8 mouse cellular contexts compared by ENCODE assay signal in genomic region chr17:23969231-23969630, GRCm38 (mm10). TPM values are rescaled to one million over a fixed set of nuclear protein-coding genes. Genes with fewer than 3 reads are reported as not detected.
DNase-seq lines count a peak whose midpoint lies in the region; TF ChIP-seq lines count a peak whose summit lies in the region.
"Had no signal": no experiment of that assay in that cellular context is flagged by ENCODE, and none has a peak within 500 bp of the region (broad histone marks: within the 10 kb centered on the region; RNA-seq: fewer than 3 reads in every experiment).

No protein-coding gene starts in this region.

- WGBS in small intestine, adult 2 months = 7% methylated on average over 1 of the region's 1 CpGs

- H3K4me3 ChIP-seq in small intestine, adult 2 months (ENCODE audit: low read depth, low read length) = no peak overlapping the region
- H3K4me3 ChIP-seq: liver, embryonic 15.5 days had no signal

- peak overlapping the region; percentile 99 for H3K27ac ChIP-seq in small intestine, adult 2 months (ENCODE audit: insufficient read depth, low read depth, low read length)
- H3K27ac ChIP-seq: liver, embryonic 15.5 days had no signal

- peak; percentile 75 for DNase-seq in CD4-positive helper T cell, adult 2 months (ENCODE audit: low read depth, low spot score)
- peak; percentile 81 for DNase-seq in ES-CJ7 (ENCODE audit: low read depth, low spot score)
- DNase-seq in c-Kit-positive CD71-positive TER-119-positive erythroid progenitor cells, embryonic 14.5 days (ENCODE audit: low spot score) = peak; percentile 49
- DNase-seq in gastrocnemius, postnatal 10 days = peak; percentile 74
- peak; percentile 69 to 76 for DNase-seq in layer of hippocampus, postnatal 10 days (ENCODE audit: low spot score in 2 of 2)
- peak; percentile 95 for DNase-seq in lung, postnatal 36 days

- TF ChIP-seq POLR2A in small intestine, adult 2 months (IDR thresholded peaks at IDR 0.05; ENCODE audit: low read depth, low read length) = no peak

- H3K36me3 ChIP-seq in small intestine, adult 2 months (ENCODE audit: control insufficient read depth, insufficient read depth, low read length) = peaks cover 17% of the 10 kb centered on the region
- H3K36me3 ChIP-seq: liver, embryonic 15.5 days had no signal

- H3K4me1 ChIP-seq in small intestine, adult 2 months (ENCODE audit: control insufficient read depth, insufficient read depth, insufficient read length, low read length) = peaks cover 34% of the 10 kb centered on the region; the same call in 1 of the 2 replicates
- H3K4me1 ChIP-seq: liver, embryonic 15.5 days had no signal

- TF ChIP-seq CTCF in small intestine, adult 2 months (IDR thresholded peaks at IDR 0.05; ENCODE audit: extremely low read depth, insufficient read length, insufficient replicate concordance, low read depth, low read length) = peak; percentile 79; the same call in 1 of the 2 replicates

- H3K27me3 ChIP-seq in small intestine, adult 2 months (ENCODE audit: control insufficient read depth, insufficient read depth, low read length) = no peaks in the 10 kb centered on the region
- H3K27me3 ChIP-seq: liver, embryonic 15.5 days had no signal

RNA-seq across cellular contexts. Expression of gene Prss30, which starts 11.1 kb away (rescaled TPM):
- not detected for total RNA-seq in gastrocnemius, postnatal 10 days (2021)
- total RNA-seq in layer of hippocampus, postnatal 10 days (2021) = under 1 TPM in 1 of 2 experiments, not detected in 1; 0.45 TPM
- polyA plus RNA-seq in small intestine, adult 2 months (2012; rRNA removed) = 22.9 and 150 TPM in 2 replicates

RNA-seq across cellular contexts. Expression of gene Sbpl, which starts 14.2 kb away (rescaled TPM):
- not detected for total RNA-seq in gastrocnemius, postnatal 10 days (2021)
- not detected for total RNA-seq in layer of hippocampus, postnatal 10 days (2021)
- not detected in 2 replicates for polyA plus RNA-seq in small intestine, adult 2 months (2012; rRNA removed)
- polyA plus RNA-seq: liver, embryonic 15.5 days had no signal

RNA-seq across cellular contexts. Expression of gene Sbp, which starts 27.8 kb away (rescaled TPM):
- total RNA-seq in gastrocnemius, postnatal 10 days (2021) = not detected
- not detected for total RNA-seq in layer of hippocampus, postnatal 10 days (2021)
- not detected in 2 replicates for polyA plus RNA-seq in small intestine, adult 2 months (2012; rRNA removed)
- polyA plus RNA-seq: liver, embryonic 15.5 days had no signal

RNA-seq across cellular contexts. Expression of gene Prss22, which starts 28.7 kb away (rescaled TPM):
- not detected for total RNA-seq in gastrocnemius, postnatal 10 days (2021)
- not detected for total RNA-seq in layer of hippocampus, postnatal 10 days (2021)
- polyA plus RNA-seq in small intestine, adult 2 months (2012; rRNA removed) = 0.06 and 0.25 TPM in 2 replicates
- polyA plus RNA-seq: liver, embryonic 15.5 days had no signal

RNA-seq across cellular contexts. Expression of gene Dcpp3, which starts 52.0 kb away (rescaled TPM):
- not detected for total RNA-seq in gastrocnemius, postnatal 10 days (2021)
- not detected for total RNA-seq in layer of hippocampus, postnatal 10 days (2021)
- polyA plus RNA-seq in small intestine, adult 2 months (2012; rRNA removed) = not detected in 2 replicates
- polyA plus RNA-seq: liver, embryonic 15.5 days had no signal
